ENCODE assay signal across 20 mouse cellular contexts in the genomic region with DNA sequence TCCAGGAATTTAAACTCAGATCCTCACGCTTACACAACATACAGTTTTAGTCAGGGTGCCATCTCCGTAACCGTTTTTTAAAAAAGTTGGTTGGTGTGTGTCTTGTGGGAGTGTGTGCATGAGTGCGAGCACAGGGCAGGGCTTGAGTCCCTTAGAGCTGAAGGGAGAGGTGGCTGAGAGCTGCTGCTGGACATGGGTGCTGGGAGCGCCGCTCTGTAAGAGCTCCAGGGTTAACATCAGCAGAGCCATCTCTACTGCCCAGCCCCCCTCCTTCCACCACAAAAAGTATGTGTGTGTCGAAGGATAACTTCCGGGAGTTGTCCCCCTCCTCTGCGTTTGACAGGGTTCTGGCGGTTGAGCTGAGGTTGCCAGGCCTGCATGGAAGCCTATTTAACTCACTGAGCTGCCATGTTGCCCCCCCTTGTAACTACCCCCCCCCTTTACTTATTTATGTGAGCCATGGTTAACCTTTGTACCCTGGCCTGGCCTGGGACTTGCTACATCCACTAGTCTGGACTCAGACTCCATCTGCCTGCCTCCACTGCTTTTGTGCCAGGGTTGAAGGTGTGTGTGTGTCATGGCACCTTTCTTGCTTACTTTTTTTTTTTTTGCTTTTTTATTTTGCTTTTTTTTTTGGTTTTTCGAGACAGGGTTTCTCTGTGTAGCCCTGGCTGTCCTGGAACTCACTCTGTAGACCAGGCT. TPM values are rescaled to one million over a fixed set of nuclear protein-coding genes. Genes with fewer than 3 reads are reported as not detected.
DNase-seq lines count a peak whose midpoint lies in the region; ATAC-seq and TF ChIP-seq lines count a peak whose summit lies in the region.
"Had no signal": no experiment of that assay in that cellular context is flagged by ENCODE, and none has a peak within 500 bp of the region (broad histone marks: within the 10 kb centered on the region; RNA-seq: fewer than 3 reads in every experiment).

No protein-coding gene starts in this region.

- peaks cover 53% of the 10 kb centered on the region for H3K36me3 ChIP-seq in lung, embryonic 14.5 days (ENCODE audit: insufficient read depth)
- H3K36me3 ChIP-seq in kidney, adult 2 months (ENCODE audit: control insufficient read depth, insufficient read depth, low read length), result peaks cover 2% of the 10 kb centered on the region
- peaks cover 40% of the 10 kb centered on the region for H3K36me3 ChIP-seq in kidney, embryonic 16.5 days (ENCODE audit: insufficient read depth, low read length)
- peaks cover 27% of the 10 kb centered on the region for H3K36me3 ChIP-seq in liver, postnatal 0 days (replicated peaks; ENCODE audit: insufficient read depth, low read length)
- H3K36me3 ChIP-seq in limb, embryonic 10.5 days, result peaks cover 95% of the 10 kb centered on the region

- TF ChIP-seq CTCF in lung, embryonic 14.5 days (IDR thresholded peaks at IDR 0.05; ENCODE audit: low read depth), result no peak
- TF ChIP-seq CTCF in kidney, adult 2 months (conservative IDR thresholded peaks at IDR 0.05; ENCODE audit: insufficient read depth, insufficient read length, low read depth, low read length), result no peak
- TF ChIP-seq CTCF in liver, postnatal 0 days (IDR thresholded peaks at IDR 0.05; ENCODE audit: low read depth), result no peak

- H3K9me3 ChIP-seq in lung, embryonic 14.5 days (ENCODE audit: low read depth, low read length), result no peaks in the 10 kb centered on the region
- H3K9me3 ChIP-seq in kidney, embryonic 16.5 days (ENCODE audit: low read length), result peaks cover 2% of the 10 kb centered on the region; the same call in 1 of the 2 replicates
- H3K9me3 ChIP-seq in liver, postnatal 0 days (ENCODE audit: low read length), result no peaks in the 10 kb centered on the region
- H3K9me3 ChIP-seq in limb, embryonic 10.5 days (replicated peaks), result no peaks in the 10 kb centered on the region
- H3K9me3 ChIP-seq: embryonic facial prominence, embryonic 13.5 days; heart, embryonic 15.5 days had no signal

- 67% methylated on average over 11 of the region's 11 CpGs for WGBS in lung, embryonic 14.5 days
- 47% methylated on average over 11 of the region's 11 CpGs for WGBS in kidney, adult 2 months
- 74% methylated on average over 11 of the region's 11 CpGs for WGBS in kidney, embryonic 16.5 days
- WGBS in liver, postnatal 0 days (ENCODE audit: insufficient replicate concordance), result 83% methylated on average over 11 of the region's 11 CpGs
- WGBS in limb, embryonic 10.5 days, result 86% methylated on average over 11 of the region's 11 CpGs

- TF ChIP-seq EP300 in liver, postnatal 0 days (IDR thresholded peaks at IDR 0.05; ENCODE audit: low read depth), result no peak

- H3K4me1 ChIP-seq in lung, embryonic 14.5 days (ENCODE audit: insufficient read depth), result no peaks in the 10 kb centered on the region
- peaks cover 28% of the 10 kb centered on the region for H3K4me1 ChIP-seq in kidney, adult 2 months (ENCODE audit: control insufficient read depth, insufficient read depth, low read length)
- H3K4me1 ChIP-seq in kidney, embryonic 16.5 days (ENCODE audit: insufficient read depth, low read length), result peaks cover 8% of the 10 kb centered on the region
- no peaks in the 10 kb centered on the region; the same call in 1 of the 2 replicates for H3K4me1 ChIP-seq in liver, postnatal 0 days (ENCODE audit: insufficient read depth)
- H3K4me1 ChIP-seq in limb, embryonic 10.5 days, result 0 out of 2 replicates have a peak, but pooled peaks cover 7% of the 10 kb centered on the region

- peak; percentile 56 for DNase-seq in lung, embryonic 14.5 days
- no peak for DNase-seq in lung, adult 18-20 months
- DNase-seq in kidney, adult 2 months, result peak; percentile 85
- DNase-seq in liver, postnatal 0 days, result no peak
- DNase-seq in embryo, embryonic 9.5 days (ENCODE audit: extremely low spot score), result no peak
- no peak for DNase-seq in limb, embryonic 10.5 days (ENCODE audit: low spot score)
- DNase-seq: adrenal gland, adult 8-10 months; cerebellum, adult 9-10 months; gastrocnemius, postnatal 14 days; heart, postnatal 4 days; right cerebral cortex, postnatal 25 days; thymus, adult 2 months had no signal

- no peak for TF ChIP-seq POLR2A in kidney, adult 2 months (IDR thresholded peaks at IDR 0.05; ENCODE audit: low read depth, low read length)

- H3K4me2 ChIP-seq in lung, embryonic 14.5 days, result no peak overlapping the region
- H3K4me2 ChIP-seq in kidney, embryonic 16.5 days (replicated peaks; ENCODE audit: low read depth, low read length), result no peak overlapping the region
- no peak overlapping the region for H3K4me2 ChIP-seq in liver, postnatal 0 days (ENCODE audit: low read depth, low read length)
- H3K4me2 ChIP-seq: embryonic facial prominence, embryonic 13.5 days; heart, embryonic 15.5 days had no signal

- no peaks in the 10 kb centered on the region for H3K27me3 ChIP-seq in lung, embryonic 14.5 days (ENCODE audit: insufficient read depth, low read length)
- no peaks in the 10 kb centered on the region for H3K27me3 ChIP-seq in kidney, adult 2 months (replicated peaks; ENCODE audit: control insufficient read depth, insufficient read depth, low read length)
- H3K27me3 ChIP-seq in kidney, embryonic 16.5 days (ENCODE audit: insufficient read depth, low read length), result no peaks in the 10 kb centered on the region
- H3K27me3 ChIP-seq in liver, postnatal 0 days (ENCODE audit: insufficient read depth, low read length), result no peaks in the 10 kb centered on the region
- H3K27me3 ChIP-seq in limb, embryonic 10.5 days (ENCODE audit: low read depth, poor library complexity, severe bottlenecking), result no peaks in the 10 kb centered on the region
- H3K27me3 ChIP-seq: embryonic facial prominence, embryonic 13.5 days; heart, embryonic 15.5 days; Patski had no signal

- ATAC-seq in lung, embryonic 14.5 days (ENCODE audit: insufficient read depth), result no peak
- peak; percentile 40; the same call in 1 of the 2 replicates for ATAC-seq in kidney, embryonic 16.5 days (ENCODE audit: low FRiP score, low TSS enrichment)
- ATAC-seq in liver, postnatal 0 days, result peak; percentile 79
- ATAC-seq: forebrain, embryonic 14.5 days; hindbrain, embryonic 16.5 days; Patski had no signal

- H3K27ac ChIP-seq in lung, embryonic 14.5 days (ENCODE audit: low read depth), result no peak overlapping the region
- H3K27ac ChIP-seq in kidney, adult 2 months (ENCODE audit: insufficient read depth, low read depth, low read length), result peak overlapping the region; percentile 85
- no peak overlapping the region for H3K27ac ChIP-seq in kidney, embryonic 16.5 days (ENCODE audit: low read length)
- H3K27ac ChIP-seq in liver, postnatal 0 days (ENCODE audit: low read depth), result no peak overlapping the region
- H3K27ac ChIP-seq in limb, embryonic 10.5 days, result no peak overlapping the region
- H3K27ac ChIP-seq: embryonic facial prominence, embryonic 13.5 days; heart, embryonic 15.5 days; macrophage; midbrain, embryonic 10.5 days had no signal

- no peak overlapping the region for H3K4me3 ChIP-seq in lung, embryonic 14.5 days (ENCODE audit: low read depth, low read length)
- no peak overlapping the region for H3K4me3 ChIP-seq in kidney, adult 2 months (ENCODE audit: insufficient read depth, low read depth, low read length)
- H3K4me3 ChIP-seq in kidney, embryonic 16.5 days (ENCODE audit: low read length), result no peak overlapping the region
- H3K4me3 ChIP-seq in liver, postnatal 0 days (ENCODE audit: low read depth, low read length), result no peak overlapping the region
- H3K4me3 ChIP-seq in limb, embryonic 10.5 days, result no peak overlapping the region
- H3K4me3 ChIP-seq: embryonic facial prominence, embryonic 13.5 days; heart, embryonic 15.5 days; midbrain, embryonic 10.5 days had no signal

- no peak overlapping the region for H3K9ac ChIP-seq in lung, embryonic 14.5 days
- H3K9ac ChIP-seq in kidney, embryonic 16.5 days (replicated peaks; ENCODE audit: low read length), result no peak overlapping the region
- no peak overlapping the region for H3K9ac ChIP-seq in liver, postnatal 0 days (replicated peaks)
- H3K9ac ChIP-seq: embryonic facial prominence, embryonic 13.5 days; heart, embryonic 15.5 days had no signal

RNA-seq across cellular contexts. Expression of a gene that starts 11.2 kb away (rescaled TPM):
- polyA plus RNA-seq in lung, embryonic 14.5 days (2014; fragmentation: Nextera tagmentation; extraction: Ambion mirVana), result 38.9 and 42.9 TPM in 2 replicates
- 53.5 and 54.0 TPM in 2 replicates for polyA plus RNA-seq in kidney, adult 2 months (2012; rRNA removed)
- polyA plus RNA-seq in kidney, embryonic 16.5 days (2015; fragmentation: Nextera tagmentation; extraction: Ambion mirVana), result 32.9 and 39.3 TPM in 2 replicates
- 5.8 and 5.9 TPM in 2 replicates for polyA plus RNA-seq in liver, postnatal 0 days (2015; fragmentation: Nextera tagmentation; extraction: Ambion mirVana)
- polyA plus RNA-seq in limb, embryonic 10.5 days (2016; fragmentation: Nextera tagmentation; extraction: Ambion mirVana), result 42.7 and 42.9 TPM in 2 replicates

Comparison
In these comparisons a context has a peak if more than half of its experiments do, and no peak if none do; other contexts are left out.
1. DNase-seq: peak in lung, embryonic 14.5 days (single experiment) and kidney, adult 2 months (single experiment); none in lung, adult 18-20 months (0 of 2), liver, postnatal 0 days (single experiment), embryo, embryonic 9.5 days (single experiment) and limb, embryonic 10.5 days (single experiment).